ENCODE assay signal across 25 mouse cellular contexts in genomic region chr5:113818572-113818971, GRCm38 (mm10). TPM values are rescaled to one million over a fixed set of nuclear protein-coding genes. Genes with fewer than 3 reads are reported as not detected.
DNase-seq lines count a peak whose midpoint lies in the region; ATAC-seq and TF ChIP-seq lines count a peak whose summit lies in the region.
"Had no signal": no experiment of that assay in that cellular context is flagged by ENCODE, and none has a peak within 500 bp of the region (broad histone marks: within the 10 kb centered on the region; RNA-seq: fewer than 3 reads in every experiment).

No protein-coding gene starts in this region.

- no peak for TF ChIP-seq CTCF in brain, embryonic 14.5 days (IDR thresholded peaks at IDR 0.05; ENCODE audit: borderline replicate concordance, extremely low read depth, insufficient read depth, insufficient read length)
- no peak for TF ChIP-seq CTCF in thymus, adult 2 months (IDR thresholded peaks at IDR 0.05; ENCODE audit: borderline replicate concordance, control insufficient read depth, extremely low read depth, insufficient read depth, low read length, poor library complexity)

- H3K9ac ChIP-seq in forebrain, embryonic 14.5 days (ENCODE audit: low read length), result no peak overlapping the region
- no peak overlapping the region for H3K9ac ChIP-seq in forebrain, embryonic 13.5 days
- 0 out of 2 replicates have a peak overlapping the region, but pooled peaks have one; percentile 22 for H3K9ac ChIP-seq in limb, embryonic 11.5 days (ENCODE audit: low read length)
- H3K9ac ChIP-seq: embryonic facial prominence, embryonic 15.5 days; heart, embryonic 15.5 days; intestine, embryonic 15.5 days; liver, embryonic 13.5 days; neural tube, embryonic 15.5 days had no signal

- DNase-seq in forebrain, embryonic 14.5 days (ENCODE audit: low spot score), result peak; percentile 54
- DNase-seq in limb, embryonic 11.5 days (ENCODE audit: low spot score), result no peak
- DNase-seq in limb, embryonic 10.5 days (ENCODE audit: low spot score), result no peak
- DNase-seq in ES-CJ7 (ENCODE audit: low read depth, low spot score), result peak; percentile 72
- DNase-seq in brain, embryonic 14.5 days (ENCODE audit: low read depth), result peak; percentile 60
- DNase-seq in thymus, adult 2 months, result no peak
- DNase-seq in gastrocnemius, postnatal 14 days, result no peak
- DNase-seq: adrenal gland, postnatal 10 days; cerebellum, adult 11 months; cerebellum, adult 9-11 months; gastrocnemius, postnatal 36 days; heart, postnatal 4 days; kidney, postnatal 4 days; liver, embryonic 13.5 days; lung, adult 2 months; lung, postnatal 14 days; right cerebral cortex, adult 18-20 months; right cerebral cortex, postnatal 4 days had no signal

- H3K9me3 ChIP-seq in forebrain, embryonic 14.5 days (replicated peaks; ENCODE audit: control insufficient read depth, low read length), result no peaks in the 10 kb centered on the region
- H3K9me3 ChIP-seq in forebrain, embryonic 13.5 days (replicated peaks), result no peaks in the 10 kb centered on the region
- no peaks in the 10 kb centered on the region for H3K9me3 ChIP-seq in limb, embryonic 11.5 days (ENCODE audit: control insufficient read depth, low read length)
- H3K9me3 ChIP-seq in limb, embryonic 10.5 days (replicated peaks), result no peaks in the 10 kb centered on the region
- H3K9me3 ChIP-seq: embryonic facial prominence, embryonic 15.5 days; G1E; heart, embryonic 15.5 days; intestine, embryonic 15.5 days; liver, embryonic 13.5 days; neural tube, embryonic 15.5 days had no signal

- no peaks in the 10 kb centered on the region for H3K36me3 ChIP-seq in forebrain, embryonic 14.5 days (ENCODE audit: control insufficient read depth, insufficient read depth, low read length)
- no peaks in the 10 kb centered on the region for H3K36me3 ChIP-seq in forebrain, embryonic 13.5 days (ENCODE audit: poor library complexity, severe bottlenecking)
- no peaks in the 10 kb centered on the region for H3K36me3 ChIP-seq in limb, embryonic 11.5 days (ENCODE audit: control insufficient read depth, insufficient read depth, low read length)
- H3K36me3 ChIP-seq in limb, embryonic 10.5 days, result no peaks in the 10 kb centered on the region
- peaks cover 33% of the 10 kb centered on the region for H3K36me3 ChIP-seq in thymus, adult 2 months (ENCODE audit: control insufficient read depth, insufficient read depth, low read length)
- H3K36me3 ChIP-seq: embryonic facial prominence, embryonic 15.5 days; heart, embryonic 15.5 days; intestine, embryonic 15.5 days; liver, embryonic 13.5 days; neural tube, embryonic 15.5 days had no signal

- H3K27ac ChIP-seq in forebrain, embryonic 14.5 days (ENCODE audit: low read depth, low read length), result no peak overlapping the region
- no peak overlapping the region for H3K27ac ChIP-seq in forebrain, embryonic 13.5 days
- no peak overlapping the region for H3K27ac ChIP-seq in limb, embryonic 11.5 days (replicated peaks; ENCODE audit: low read depth, low read length)
- no peak overlapping the region for H3K27ac ChIP-seq in limb, embryonic 10.5 days
- no peak overlapping the region for H3K27ac ChIP-seq in thymus, adult 2 months (ENCODE audit: control insufficient read depth, insufficient read depth, low read length)
- H3K27ac ChIP-seq: embryonic facial prominence, embryonic 15.5 days; heart, embryonic 15.5 days; intestine, embryonic 15.5 days; liver, embryonic 13.5 days; neural tube, embryonic 15.5 days had no signal

- intact Hi-C loops in gastrocnemius, postnatal 14 days (cut with DNase I; ENCODE audit: low total_unique reads), result loop anchor here (10.0 kb wide), 1 partner anchor 454 kb away; no protein-coding TSS in a partner anchor

- no peaks in the 10 kb centered on the region for H3K4me1 ChIP-seq in forebrain, embryonic 14.5 days (ENCODE audit: control insufficient read depth, insufficient read depth, low read length)
- peaks cover 10% of the 10 kb centered on the region; the same call in 1 of the 2 replicates for H3K4me1 ChIP-seq in forebrain, embryonic 13.5 days
- H3K4me1 ChIP-seq in limb, embryonic 11.5 days (ENCODE audit: control insufficient read depth, insufficient read depth, low read length), result peaks cover 2% of the 10 kb centered on the region; the same call in 1 of the 2 replicates
- H3K4me1 ChIP-seq in limb, embryonic 10.5 days, result peaks cover 23% of the 10 kb centered on the region
- peaks cover 15% of the 10 kb centered on the region for H3K4me1 ChIP-seq in thymus, adult 2 months (replicated peaks; ENCODE audit: control insufficient read depth, insufficient read depth, low read length)

- no peak for ATAC-seq in forebrain, embryonic 14.5 days
- ATAC-seq in forebrain, embryonic 13.5 days, result no peak
- no peak for ATAC-seq in limb, embryonic 11.5 days (ENCODE audit: insufficient number of reproducible peaks, low FRiP score, low TSS enrichment, low read depth)
- ATAC-seq: intestine, embryonic 15.5 days; Patski had no signal

- no peak for TF ChIP-seq POLR2A in brain, embryonic 14.5 days (IDR thresholded peaks at IDR 0.05; ENCODE audit: borderline replicate concordance, extremely low read depth, insufficient read depth, insufficient read length, poor library complexity, severe bottlenecking)
- TF ChIP-seq POLR2A in thymus, adult 2 months (IDR thresholded peaks at IDR 0.05; ENCODE audit: control insufficient read depth, extremely low read depth, insufficient read depth, low read length, poor library complexity), result no peak

- H3K4me3 ChIP-seq in forebrain, embryonic 14.5 days (ENCODE audit: low read depth, low read length), result no peak overlapping the region
- H3K4me3 ChIP-seq in forebrain, embryonic 13.5 days, result no peak overlapping the region
- no peak overlapping the region for H3K4me3 ChIP-seq in limb, embryonic 11.5 days (ENCODE audit: low read depth, low read length)
- H3K4me3 ChIP-seq in limb, embryonic 10.5 days, result no peak overlapping the region
- H3K4me3 ChIP-seq in thymus, adult 2 months (ENCODE audit: control insufficient read depth, insufficient read depth, low read length), result no peak overlapping the region
- H3K4me3 ChIP-seq: embryonic facial prominence, embryonic 15.5 days; heart, embryonic 15.5 days; intestine, embryonic 15.5 days; liver, embryonic 13.5 days; neural tube, embryonic 15.5 days had no signal

- 67% methylated on average over 14 of the region's 14 CpGs for WGBS in forebrain, embryonic 14.5 days
- WGBS in forebrain, embryonic 13.5 days, result 69% methylated on average over 14 of the region's 14 CpGs
- WGBS in limb, embryonic 11.5 days, result 74% methylated on average over 14 of the region's 14 CpGs
- 74% methylated on average over 14 of the region's 14 CpGs for WGBS in limb, embryonic 10.5 days
- WGBS in thymus, adult 2 months, result 95% methylated on average over 14 of the region's 14 CpGs

- no peak overlapping the region for H3K4me2 ChIP-seq in forebrain, embryonic 14.5 days (ENCODE audit: low read length)
- no peak overlapping the region for H3K4me2 ChIP-seq in forebrain, embryonic 13.5 days
- H3K4me2 ChIP-seq in limb, embryonic 11.5 days (ENCODE audit: low read depth, severe bottlenecking), result 0 out of 2 replicates have a peak overlapping the region, but pooled peaks have one; percentile 1
- H3K4me2 ChIP-seq: embryonic facial prominence, embryonic 15.5 days; heart, embryonic 15.5 days; intestine, embryonic 15.5 days; liver, embryonic 13.5 days; neural tube, embryonic 15.5 days had no signal

- H3K27me3 ChIP-seq in forebrain, embryonic 14.5 days (replicated peaks; ENCODE audit: control insufficient read depth, insufficient read depth, low read length), result no peaks in the 10 kb centered on the region
- peaks cover 7% of the 10 kb centered on the region; the same call in 1 of the 2 replicates for H3K27me3 ChIP-seq in forebrain, embryonic 13.5 days
- no peaks in the 10 kb centered on the region for H3K27me3 ChIP-seq in limb, embryonic 11.5 days (ENCODE audit: control insufficient read depth, insufficient read depth, low read length)
- peaks cover 12% of the 10 kb centered on the region; the same call in 1 of the 2 replicates for H3K27me3 ChIP-seq in limb, embryonic 10.5 days (ENCODE audit: low read depth, poor library complexity, severe bottlenecking)
- no peaks in the 10 kb centered on the region; the same call in 1 of the 2 replicates for H3K27me3 ChIP-seq in thymus, adult 2 months (ENCODE audit: control insufficient read depth, insufficient read depth, low read length)
- H3K27me3 ChIP-seq: embryonic facial prominence, embryonic 15.5 days; intestine, embryonic 15.5 days; liver, embryonic 13.5 days; neural tube, embryonic 15.5 days had no signal

RNA-seq across cellular contexts. Expression of gene Selplg, which starts 13.9 kb away (rescaled TPM):
- 1.8 and 1.9 TPM in 2 replicates for polyA plus RNA-seq in forebrain, embryonic 14.5 days (2014; fragmentation: Nextera tagmentation; extraction: Ambion mirVana)
- polyA plus RNA-seq in forebrain, embryonic 13.5 days (2015; fragmentation: Nextera tagmentation; extraction: Ambion mirVana), result 0.40 and 0.62 TPM in 2 replicates
- polyA plus RNA-seq in limb, embryonic 11.5 days (2014; fragmentation: Nextera tagmentation; extraction: Ambion mirVana), result 0.79 and 1.6 TPM in 2 replicates
- 0.60 and 0.80 TPM in 2 replicates for polyA plus RNA-seq in limb, embryonic 10.5 days (2016; fragmentation: Nextera tagmentation; extraction: Ambion mirVana)
- 0.88 and 1.3 TPM in 2 replicates for polyA plus RNA-seq in brain, embryonic 14.5 days (2012; rRNA removed)
- polyA plus RNA-seq in thymus, adult 2 months (2012; rRNA removed), result 755 and 783 TPM in 2 replicates
- total RNA-seq in gastrocnemius, postnatal 14 days (2021), result 1 to 10 TPM; 1.1 TPM

RNA-seq across cellular contexts. Expression of gene Tmem119, which starts 18.3 kb away (rescaled TPM):
- 3.3 and 4.0 TPM in 2 replicates for polyA plus RNA-seq in forebrain, embryonic 14.5 days (2014; fragmentation: Nextera tagmentation; extraction: Ambion mirVana)
- polyA plus RNA-seq in forebrain, embryonic 13.5 days (2015; fragmentation: Nextera tagmentation; extraction: Ambion mirVana), result 3.4 and 4.4 TPM in 2 replicates
- 112 and 131 TPM in 2 replicates for polyA plus RNA-seq in limb, embryonic 11.5 days (2014; fragmentation: Nextera tagmentation; extraction: Ambion mirVana)
- 159 and 218 TPM in 2 replicates for polyA plus RNA-seq in limb, embryonic 10.5 days (2016; fragmentation: Nextera tagmentation; extraction: Ambion mirVana)
- polyA plus RNA-seq in brain, embryonic 14.5 days (2012; rRNA removed), result 3.6 and 8.1 TPM in 2 replicates
- polyA plus RNA-seq in thymus, adult 2 months (2012; rRNA removed), result 8.8 and 11.7 TPM in 2 replicates
- total RNA-seq in gastrocnemius, postnatal 14 days (2021), result 10 to 100 TPM in 1 of 2 experiments, 1 to 10 TPM in 1; 5.8 to 11.2 TPM
- polyA plus RNA-seq: Patski had no signal

RNA-seq across cellular contexts. Expression of gene Iscu, which starts 46.0 kb away (rescaled TPM):
- 101 TPM in 2 replicates for polyA plus RNA-seq in forebrain, embryonic 14.5 days (2014; fragmentation: Nextera tagmentation; extraction: Ambion mirVana)
- 97.3 and 104 TPM in 2 replicates for polyA plus RNA-seq in forebrain, embryonic 13.5 days (2015; fragmentation: Nextera tagmentation; extraction: Ambion mirVana)
- 106 and 112 TPM in 2 replicates for polyA plus RNA-seq in limb, embryonic 11.5 days (2014; fragmentation: Nextera tagmentation; extraction: Ambion mirVana)
- polyA plus RNA-seq in limb, embryonic 10.5 days (2016; fragmentation: Nextera tagmentation; extraction: Ambion mirVana), result 106 and 112 TPM in 2 replicates
- 71.7 and 92.1 TPM in 2 replicates for polyA plus RNA-seq in brain, embryonic 14.5 days (2012; rRNA removed)
- polyA plus RNA-seq in thymus, adult 2 months (2012; rRNA removed), result 80.6 and 93.7 TPM in 2 replicates
- 100 to 1,000 TPM in 1 of 2 experiments, 10 to 100 TPM in 1; 92.5 to 102 TPM for total RNA-seq in gastrocnemius, postnatal 14 days (2021)

RNA-seq across cellular contexts. Expression of gene Sart3, which starts 46.3 kb away (rescaled TPM):
- 27.3 and 38.8 TPM in 2 replicates for polyA plus RNA-seq in forebrain, embryonic 14.5 days (2014; fragmentation: Nextera tagmentation; extraction: Ambion mirVana)
- 57.2 and 59.9 TPM in 2 replicates for polyA plus RNA-seq in forebrain, embryonic 13.5 days (2015; fragmentation: Nextera tagmentation; extraction: Ambion mirVana)
- 64.6 and 78.0 TPM in 2 replicates for polyA plus RNA-seq in limb, embryonic 11.5 days (2014; fragmentation: Nextera tagmentation; extraction: Ambion mirVana)
- polyA plus RNA-seq in limb, embryonic 10.5 days (2016; fragmentation: Nextera tagmentation; extraction: Ambion mirVana), result 90.9 and 100 TPM in 2 replicates
- 48.2 and 63.5 TPM in 2 replicates for polyA plus RNA-seq in brain, embryonic 14.5 days (2012; rRNA removed)
- polyA plus RNA-seq in thymus, adult 2 months (2012; rRNA removed), result 47.5 and 53.1 TPM in 2 replicates
- 1 to 10 TPM; 6.5 to 6.9 TPM for total RNA-seq in gastrocnemius, postnatal 14 days (2021)

Comparison
In these comparisons a context has a peak if more than half of its experiments do, and no peak if none do; other contexts are left out.
1. DNase-seq: peak in forebrain, embryonic 14.5 days (single experiment), ES-CJ7 (single experiment) and brain, embryonic 14.5 days (single experiment); none in limb, embryonic 11.5 days (single experiment), limb, embryonic 10.5 days (single experiment), thymus, adult 2 months (single experiment) and gastrocnemius, postnatal 14 days (single experiment).
2. RNA of gene Selplg, which starts 13.9 kb away (polyA plus RNA-seq): 755 to 783 TPM in thymus, adult 2 months; 1.8 to 1.9 TPM in forebrain, embryonic 14.5 days, 0.79 to 1.6 TPM in limb, embryonic 11.5 days, 0.88 to 1.3 TPM in brain, embryonic 14.5 days, 0.60 to 0.80 TPM in limb, embryonic 10.5 days and 0.40 to 0.62 TPM in forebrain, embryonic 13.5 days; every median in the first group is over 100 times any median in the second.